Mouse (Mus musculus) ES-E14 (cell line): ENCODE measurements at regions not wholly inside any gene's neighbourhood (a gene's known extent, or its start where the extent isn't known, plus 50 kb on each side); places are given as distances from the start of the nearest gene placed in this dataset.

Experiments
- CHD2 ChIP-seq: IDR thresholded peaks from 2 replicates; pipeline ENCODE4 v1.6.1; 2014; ENCODE audit warnings: mild to moderate bottlenecking, low read depth, low read length, inconsistent platforms
- MAFK ChIP-seq: IDR thresholded peaks from 2 replicates; pipeline ENCODE4 v1.6.1; 2014; ENCODE audit warnings: mild to moderate bottlenecking, low read depth, low read length, inconsistent platforms; ENCODE audit not compliant: insufficient read depth

DNA sequence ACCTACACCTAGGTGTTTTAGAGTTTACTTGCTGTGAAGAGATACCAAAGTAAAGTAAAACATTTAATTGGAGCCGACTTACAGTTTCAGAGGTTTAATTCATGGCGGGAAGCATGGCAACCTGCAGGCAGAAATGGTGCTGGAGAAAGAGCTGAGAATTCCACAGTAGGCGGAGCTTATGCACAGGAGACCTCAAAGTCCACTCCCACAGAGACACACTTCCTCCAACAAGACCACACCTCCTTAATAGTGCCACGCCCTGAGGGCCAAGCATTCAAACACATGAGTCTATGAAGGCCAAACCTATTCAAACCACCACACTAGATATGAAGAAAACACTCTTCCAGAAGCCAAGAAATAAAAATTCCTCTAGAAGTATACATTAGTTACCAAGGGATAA is 74.3 kb upstream of the Supt20 start:
- no peak for TF ChIP-seq MAFK
- TF ChIP-seq CHD2, result no peak
